Mouse (Mus musculus) cortical plate, adult 2 months (tissue): ENCODE data around the gene Slc17a8.

ENCODE experiments used
- CTCF ChIP-seq: fragments of 200-500 bp; IDR thresholded peaks from 2 replicates; pipeline ENCODE4 v1.5.1; 2011; ENCODE audit warnings: mild to moderate bottlenecking, control low read depth, low read length; ENCODE audit not compliant: insufficient read depth; ENCODE audit errors: extremely low read depth
- POLR2A ChIP-seq: fragments of 200-500 bp; IDR thresholded peaks from 2 replicates; pipeline ENCODE4 v1.6.1; 2011; ENCODE audit warnings: mild to moderate bottlenecking, low read length, control low read depth; ENCODE audit not compliant: insufficient read depth; ENCODE audit errors: extremely low read depth

GRCm38 (mm10) chr10:89626714-89627113 is 5.7 kb upstream of the Slc17a8 start:
- no peak for TF ChIP-seq CTCF
- TF ChIP-seq POLR2A: no peak
